Mouse (Mus musculus) brain, embryonic 14.5 days (tissue): ENCODE results near the gene Tfpt.

Experiments
- CTCF ChIP-seq: fragments of 200-500 bp; IDR thresholded peaks from 2 replicates; pipeline ENCODE4 v1.5.1; 2012; ENCODE audit warnings: inconsistent platforms, mild to moderate bottlenecking, moderate library complexity, borderline replicate concordance; ENCODE audit not compliant: insufficient read depth, insufficient read length; ENCODE audit errors: extremely low read depth
- POLR2A ChIP-seq: fragments of 200-500 bp; IDR thresholded peaks from 2 replicates; pipeline ENCODE4 v1.6.1; 2012; ENCODE audit warnings: mild to moderate bottlenecking, inconsistent platforms, borderline replicate concordance; ENCODE audit not compliant: poor library complexity, insufficient read depth, insufficient read length, severe bottlenecking; ENCODE audit errors: extremely low read depth

GRCm38 (mm10) chr7:3578196-3578595 is 51.5 kb downstream of the Tfpt start:
- TF ChIP-seq POLR2A (no peak), CTCF (no peak)
